Mouse (Mus musculus) hindlimb bud, embryonic 11.5 days (tissue): Measurements from ENCODE around the gene Bicc1.

Source experiments
- DNase-seq: peaks from one replicate; pipeline ENCODE4 v3.0.0-alpha.2; 2012; ENCODE audit warnings: low read depth, low spot score; ENCODE audit errors: extremely low spot score

The Bicc1 gene

DNA sequence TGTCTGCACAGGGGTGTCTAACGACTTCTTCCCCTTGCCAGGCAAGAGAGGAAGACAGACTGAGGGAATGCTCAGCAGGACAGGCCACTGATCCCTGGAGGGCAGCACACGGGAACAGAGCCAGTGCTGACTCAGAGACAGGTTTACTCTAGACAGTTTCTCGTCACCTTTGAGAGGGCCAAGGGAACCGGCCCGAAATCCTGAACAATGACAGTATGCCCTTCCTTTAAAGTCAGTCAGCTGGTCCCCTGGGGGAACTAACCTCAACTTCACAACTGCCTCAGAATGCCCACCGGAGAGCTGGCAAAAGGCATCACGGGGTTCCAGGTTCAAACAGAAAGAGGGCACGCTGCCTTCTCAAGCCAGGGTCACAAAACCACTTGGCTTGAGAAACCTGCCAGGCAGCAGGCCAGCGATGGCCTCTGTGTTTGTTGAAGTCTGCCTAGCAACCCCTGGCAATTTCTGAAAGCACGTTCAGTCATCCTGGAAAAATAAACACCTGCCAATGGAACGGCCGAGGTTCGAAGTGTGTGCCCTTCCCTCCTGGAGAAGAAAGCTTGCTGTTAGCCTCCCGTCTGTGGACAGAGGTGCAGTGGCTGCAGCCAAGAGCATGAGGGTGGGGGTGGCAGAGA lies 100.8 kb downstream of the Bicc1 start:
- no peak for DNase-seq

GRCm38 (mm10) chr10:71058070-71058469 lies 101.4 kb downstream of the Bicc1 start:
- DNase-seq: no peak

DNA sequence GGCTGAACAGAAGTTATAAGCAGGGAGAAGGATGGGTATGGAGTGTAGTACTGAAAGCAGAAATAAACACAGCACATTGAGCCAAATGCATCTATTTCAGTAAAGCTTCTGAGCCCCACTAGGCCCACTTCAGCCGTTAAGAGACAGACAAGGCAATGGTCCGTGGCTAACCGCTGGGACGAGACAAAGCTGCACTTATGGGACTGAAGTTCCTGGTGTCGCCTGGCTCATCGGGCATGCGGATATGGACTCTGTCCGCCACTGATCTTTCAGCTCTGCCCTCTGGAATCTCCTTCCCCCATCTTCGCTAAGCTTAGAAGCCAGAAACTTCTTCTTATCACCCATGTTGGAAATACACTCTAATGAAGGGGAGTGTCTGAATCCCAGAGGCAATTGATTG lies 106.8 kb downstream of the Bicc1 start:
- DNase-seq: no peak

DNA sequence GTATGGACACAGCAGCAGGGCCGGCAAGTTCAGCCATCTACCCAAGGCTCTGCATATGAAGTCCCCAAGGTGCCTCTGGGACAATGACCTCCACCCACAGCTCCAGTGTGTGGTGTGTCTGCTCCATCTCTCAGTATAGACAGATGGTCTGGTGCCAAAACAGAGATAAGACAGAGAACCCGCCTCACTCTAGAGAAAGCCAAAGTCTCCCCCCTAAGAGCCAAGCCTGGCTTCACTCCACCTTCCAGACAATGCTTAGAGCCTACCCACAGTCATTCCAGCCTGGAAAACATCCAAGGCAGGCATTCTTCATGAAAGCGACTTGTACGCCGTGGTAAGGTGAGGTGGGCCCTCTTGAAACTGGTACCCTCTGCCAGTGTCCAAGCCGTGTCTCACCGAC lies 107.3 kb downstream of the Bicc1 start:
- DNase-seq: no peak

- no peak for DNase-seq
Observed at GRCm38 (mm10) chr10:71050722-71051333, 108.7 kb downstream of the Bicc1 start.

DNA sequence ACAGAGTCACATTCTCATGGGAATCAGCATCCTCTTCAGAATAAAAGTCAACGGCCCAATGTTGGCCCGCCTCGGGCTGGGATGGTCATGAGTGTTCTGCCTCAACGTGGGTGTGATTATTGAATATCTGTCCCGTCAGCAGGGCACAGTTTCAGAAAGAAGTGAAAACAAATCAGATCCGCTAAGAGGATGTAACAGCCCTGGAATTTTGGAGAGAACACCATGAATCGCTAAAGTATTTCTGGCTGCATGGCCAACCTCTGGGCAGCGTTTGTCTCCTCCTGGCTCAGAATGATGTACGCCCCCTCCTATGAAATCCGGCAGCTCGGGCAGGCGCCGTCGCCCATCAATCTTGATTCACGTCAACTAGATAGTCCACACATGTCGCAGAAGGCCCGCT lies 110.2 kb downstream of the Bicc1 start:
- DNase-seq: no peak

DNA sequence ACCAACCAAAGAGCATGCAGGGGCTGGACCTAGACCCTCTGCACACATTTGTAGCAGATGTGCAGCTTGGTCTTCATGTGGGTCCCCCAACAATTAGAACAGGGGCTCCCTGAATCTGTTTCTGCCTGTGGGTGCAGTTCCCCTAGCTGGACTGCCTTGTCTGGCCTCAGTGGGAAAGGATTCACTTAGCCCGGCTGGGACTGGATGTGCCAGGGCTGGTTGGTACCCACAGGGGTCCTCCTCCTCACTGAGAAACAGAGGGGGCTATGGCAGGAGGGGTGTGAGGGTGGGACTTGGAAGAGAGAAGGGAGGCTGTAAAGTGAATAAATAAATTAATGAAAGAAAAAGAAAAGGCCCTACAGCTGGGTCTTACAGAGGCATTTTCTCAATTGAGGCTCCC lies 115.1 kb downstream of the Bicc1 start:
- DNase-seq: no peak

GRCm38 (mm10) chr10:71041874-71042273 lies 117.6 kb downstream of the Bicc1 start:
- no peak for DNase-seq

DNA sequence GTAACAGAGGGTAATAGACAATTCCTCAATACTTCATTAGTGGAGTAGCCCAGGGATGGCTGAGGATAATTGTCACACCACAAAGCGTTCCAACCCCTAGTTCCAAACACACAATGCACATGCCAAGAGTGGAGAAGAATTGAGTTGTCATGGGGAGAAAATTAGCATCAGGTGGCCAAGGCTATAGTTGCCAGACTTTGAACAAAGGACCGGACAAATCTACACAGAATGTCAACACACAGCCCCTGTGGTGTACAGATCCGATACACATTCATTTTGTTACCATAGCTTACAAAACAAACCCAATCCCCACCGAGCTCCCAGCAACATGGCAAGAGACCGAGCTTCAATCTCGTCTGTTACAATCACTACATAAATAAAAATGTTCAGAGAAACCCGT lies 123.0 kb downstream of the Bicc1 start:
- no peak for DNase-seq

- no peak for DNase-seq
Observed at GRCm38 (mm10) chr10:71028996-71029395, 130.5 kb downstream of the Bicc1 start.

DNA sequence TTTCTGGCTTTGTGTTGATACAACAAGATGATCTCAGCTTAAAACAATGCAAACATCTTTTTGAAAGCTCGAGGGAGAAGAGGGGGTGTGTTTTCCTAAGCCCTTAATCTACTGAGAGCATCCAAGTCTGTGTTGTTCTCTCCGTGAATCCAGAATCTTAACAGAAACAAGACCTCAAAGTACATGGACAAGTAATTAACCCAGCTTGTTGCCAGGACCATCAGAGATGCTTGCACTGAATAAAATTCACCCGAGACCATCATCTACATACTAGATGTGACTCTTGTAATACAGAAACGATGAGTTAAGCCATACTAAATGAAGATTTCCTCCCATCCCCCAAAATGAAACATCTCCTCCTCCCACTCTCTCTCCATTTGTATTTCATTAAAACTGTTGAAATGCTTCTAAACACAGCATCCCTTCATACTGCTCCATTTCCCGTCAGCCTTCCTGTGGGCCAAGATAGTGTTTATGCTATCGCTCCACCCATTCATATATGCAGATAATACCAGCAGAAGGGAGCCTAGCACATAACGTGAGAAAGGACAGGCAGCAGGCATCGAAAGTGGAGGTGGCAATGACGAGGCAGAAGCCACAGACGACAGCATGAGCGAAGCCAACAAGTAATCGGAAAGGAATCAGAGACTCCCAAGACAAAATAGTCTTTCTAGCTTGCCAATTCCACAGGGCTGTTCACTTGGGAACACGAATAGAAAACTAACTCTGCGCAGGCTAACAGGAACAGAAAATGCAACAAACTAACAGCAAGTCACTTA lies 131.2 kb downstream of the Bicc1 start:
- DNase-seq: no peak

GRCm38 (mm10) chr10:71025131-71025894 lies 134.2 kb downstream of the Bicc1 start:
- no peak for DNase-seq

- no peak for DNase-seq
Observed at GRCm38 (mm10) chr10:71024681-71025080, 134.8 kb downstream of the Bicc1 start.

GRCm38 (mm10) chr10:71023471-71023870 lies 136.0 kb downstream of the Bicc1 start:
- DNase-seq: no peak

- DNase-seq: no peak
Observed at GRCm38 (mm10) chr10:71020459-71020858, 139.0 kb downstream of the Bicc1 start.

- no peak for DNase-seq
Observed at GRCm38 (mm10) chr10:71019836-71020235, 139.7 kb downstream of the Bicc1 start.

- no peak for DNase-seq
Observed at GRCm38 (mm10) chr10:71009771-71010496, 149.6 kb downstream of the Bicc1 start.

DNA sequence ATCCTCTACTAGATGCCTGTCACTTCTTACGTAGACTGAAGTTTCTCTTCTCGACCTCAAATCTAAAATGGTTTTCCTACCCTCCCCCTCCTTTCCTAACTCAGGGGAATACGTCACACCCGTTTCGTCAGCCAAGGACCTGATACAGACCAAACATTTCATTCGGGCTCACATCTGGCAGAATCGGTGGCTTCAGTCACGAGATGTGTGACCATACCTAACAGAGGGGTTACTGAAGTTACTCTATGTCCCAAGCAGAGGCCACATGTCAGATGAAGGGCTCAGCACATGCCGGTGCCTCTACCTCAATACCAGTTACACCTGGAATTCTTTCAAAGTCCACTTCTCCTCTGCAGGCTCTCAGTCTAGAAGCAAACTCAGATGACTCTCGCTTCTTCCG lies 150.8 kb downstream of the Bicc1 start:
- DNase-seq: no peak

- no peak for DNase-seq
Observed at GRCm38 (mm10) chr10:71007956-71008355, 151.5 kb downstream of the Bicc1 start.

- no peak for DNase-seq
Observed at GRCm38 (mm10) chr10:71007516-71007915, 152.0 kb downstream of the Bicc1 start.

GRCm38 (mm10) chr10:71007001-71007400 lies 152.5 kb downstream of the Bicc1 start:
- no peak for DNase-seq
